Mouse (Mus musculus) ZHBTc4 (cell line): ENCODE measurements around the gene Extl1.
A peak's percentile ranks its signal among the peaks of the same experiment; 100 is the strongest.
"Not testable (repeated sequence)": the region's sequence is repeated elsewhere in the genome, so short reads cannot be mapped to it uniquely, and the experiment has no call there.

Source experiments
- DNase-seq: peaks from one replicate; pipeline ENCODE4 v3.0.0-alpha.2; 2011; ENCODE audit warnings: low read depth, low spot score

The Extl1 gene

GRCm38 (mm10) chr4:134383750-134384149 is at the start of gene Extl1:
Gene Extl1, minus strand, starts transcription at chr4:134383850.
- DNase-seq: not testable (repeated sequence)

GRCm38 (mm10) chr4:134432686-134433360 is 49.2 kb upstream of the Extl1 start:
- DNase-seq: no peak

GRCm38 (mm10) chr4:134430381-134431004 is 46.8 kb upstream of the Extl1 start:
- peak; percentile 81 for DNase-seq

- DNase-seq: no peak
Measured at GRCm38 (mm10) chr4:134425088-134425487, 41.4 kb upstream of the Extl1 start.

GRCm38 (mm10) chr4:134423949-134424348 is 40.3 kb upstream of the Extl1 start:
- DNase-seq: no peak

DNA sequence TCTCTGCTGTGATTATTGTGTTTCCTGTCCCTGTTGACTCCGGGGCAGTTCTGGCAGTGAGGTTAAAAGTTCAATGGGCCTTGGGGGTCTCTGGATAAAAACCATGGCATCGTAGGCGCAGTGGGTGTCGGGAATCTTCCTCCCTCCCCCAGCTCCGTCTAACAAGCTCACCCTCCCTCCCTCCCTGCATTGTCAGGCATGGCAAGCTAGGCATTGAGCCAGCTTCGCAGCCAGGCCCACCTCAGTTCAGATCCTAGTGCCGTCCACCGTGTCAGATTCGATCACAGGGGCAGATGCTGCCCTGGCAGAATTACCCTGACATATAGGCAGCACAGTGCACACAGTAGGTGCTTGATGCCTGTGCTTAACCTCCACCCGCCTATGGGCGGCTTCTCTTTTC is 38.3 kb upstream of the Extl1 start:
- no peak for DNase-seq

GRCm38 (mm10) chr4:134417111-134417510 is 33.5 kb upstream of the Extl1 start:
- DNase-seq: no peak

GRCm38 (mm10) chr4:134416602-134417001 is 33.0 kb upstream of the Extl1 start:
- no peak for DNase-seq

- DNase-seq: peak; percentile 89
Measured at GRCm38 (mm10) chr4:134416177-134416576, 32.5 kb upstream of the Extl1 start.

DNA sequence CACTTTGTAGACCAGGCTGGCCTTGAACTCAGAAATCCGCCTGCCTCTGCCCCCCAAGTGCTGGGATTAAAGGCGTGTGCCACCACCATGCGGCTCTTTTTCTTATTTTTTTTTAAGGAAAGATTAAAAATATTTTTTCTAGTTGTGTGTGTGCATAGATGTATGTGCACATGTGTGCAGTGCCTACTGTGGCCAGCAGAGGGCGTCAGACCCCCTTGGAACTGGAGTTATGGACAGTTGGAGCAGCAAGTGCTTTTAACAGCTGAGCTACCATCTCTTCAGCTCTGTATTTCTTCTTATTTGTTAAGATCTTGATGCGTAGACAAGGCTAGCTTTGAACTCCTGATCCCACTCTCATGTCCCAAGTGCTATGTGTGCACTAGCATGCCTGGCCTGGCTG is 25.6 kb upstream of the Extl1 start:
- DNase-seq: peak; percentile 87

DNA sequence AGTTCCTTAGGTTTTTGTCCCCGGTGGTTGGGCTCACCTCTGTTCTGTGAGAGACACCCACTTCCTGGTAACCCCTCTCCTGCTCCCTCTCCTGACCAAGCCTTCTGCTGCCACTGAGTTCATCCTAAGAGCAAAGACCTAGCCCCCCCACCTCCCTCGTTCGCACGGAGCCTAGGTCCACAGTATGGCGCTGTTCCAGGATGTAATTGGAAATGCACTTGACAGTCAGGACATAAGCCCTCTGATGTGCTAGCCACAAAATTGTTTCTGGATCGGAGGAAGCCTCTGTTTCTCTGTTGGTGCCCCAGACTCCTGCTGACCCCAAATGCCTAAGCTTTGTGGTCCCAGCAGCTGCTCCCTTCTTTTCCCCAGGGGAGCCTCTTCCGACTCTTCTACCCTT is 20.1 kb upstream of the Extl1 start:
- DNase-seq: no peak

DNA sequence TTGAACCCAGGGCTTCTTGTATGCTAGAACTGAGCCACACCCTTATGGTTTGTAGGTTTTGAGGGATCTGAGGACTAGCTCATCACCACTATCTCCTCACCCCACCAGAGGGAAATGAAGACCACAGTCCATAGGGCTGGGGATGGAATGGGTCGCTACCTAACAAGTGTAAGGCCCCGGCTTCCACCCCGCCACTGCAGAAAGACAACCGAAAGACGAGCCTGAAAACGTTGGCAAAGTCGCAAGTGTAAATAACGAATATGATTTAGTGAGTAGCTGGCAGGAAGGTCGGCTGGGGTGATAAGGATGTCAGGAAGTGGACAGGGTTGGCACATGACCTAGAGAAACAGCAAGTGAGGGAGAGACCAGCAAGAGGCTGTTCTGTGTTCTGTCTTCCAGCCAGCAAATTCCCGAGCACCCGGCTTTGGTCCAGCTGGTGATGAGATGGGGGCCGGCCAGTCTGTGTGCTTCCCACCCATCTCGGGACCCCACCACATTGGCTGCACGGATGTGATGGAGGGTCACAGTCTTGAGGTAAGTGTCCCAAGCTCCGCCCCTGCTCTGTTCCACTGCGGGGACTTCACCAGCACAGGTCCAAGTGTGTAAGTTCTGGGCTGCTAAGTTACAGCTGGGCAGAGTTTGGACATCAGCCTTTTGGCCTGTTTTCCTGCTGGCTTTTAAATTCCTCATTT is 19.1 kb upstream of the Extl1 start:
- DNase-seq: no peak

DNA sequence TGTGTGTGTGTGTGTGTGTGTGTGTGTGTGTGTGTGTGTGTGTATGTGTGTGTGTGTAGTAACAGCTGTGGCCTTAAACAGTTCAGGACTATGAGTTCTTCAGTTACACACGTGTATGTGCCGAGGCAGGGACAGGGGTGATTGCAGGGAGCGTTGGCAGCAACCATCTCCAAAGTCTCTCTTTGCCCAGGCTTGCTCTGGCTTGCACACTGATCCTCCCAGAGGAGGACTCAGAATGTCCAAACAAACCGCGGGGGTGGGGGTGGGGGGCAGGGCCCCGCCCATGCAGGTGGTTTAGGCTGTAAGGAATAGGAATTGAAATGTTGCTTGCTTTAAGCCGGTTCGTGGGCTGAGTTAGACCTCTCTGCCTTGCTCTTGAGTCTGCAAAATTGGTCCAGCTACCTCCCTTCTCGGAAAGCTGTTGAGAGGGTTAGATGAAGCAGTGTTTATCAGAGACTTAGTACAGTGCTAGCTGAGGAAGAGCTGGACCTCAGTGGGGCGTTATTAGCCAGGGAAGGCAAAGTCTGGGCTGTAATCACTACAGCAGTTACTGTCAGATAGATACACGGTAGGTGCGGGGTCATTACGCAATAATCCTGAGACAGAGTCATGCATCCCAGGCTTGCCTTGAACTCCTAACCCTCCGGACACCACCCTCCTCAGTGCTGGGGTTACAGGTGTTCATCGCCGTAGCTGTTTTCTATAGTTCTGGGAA is 18.4 kb upstream of the Extl1 start:
- DNase-seq: peak; percentile 66

GRCm38 (mm10) chr4:134401181-134401661 is 17.6 kb upstream of the Extl1 start:
- DNase-seq: peak; percentile 83

DNA sequence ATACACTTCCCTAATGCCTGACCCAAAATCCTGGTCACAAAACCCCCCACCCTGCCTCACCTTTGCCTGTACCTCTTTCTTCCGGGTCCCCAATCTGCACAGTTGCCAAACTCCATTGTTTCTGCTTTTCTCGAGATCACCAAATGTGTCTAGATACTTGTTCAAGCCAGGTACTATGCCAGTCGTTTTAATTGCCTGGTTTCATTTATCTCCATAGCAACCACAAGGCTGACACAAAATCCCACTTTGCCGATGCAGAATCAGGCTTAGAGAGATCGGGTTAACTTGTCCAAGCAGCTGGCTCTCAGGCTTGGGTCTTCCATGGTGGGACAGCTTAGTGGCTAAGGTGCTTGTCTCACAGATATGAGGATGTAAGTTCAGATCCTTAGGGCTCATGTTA is 16.6 kb upstream of the Extl1 start:
- DNase-seq: no peak

GRCm38 (mm10) chr4:134397732-134398131 is 14.1 kb upstream of the Extl1 start:
- no peak for DNase-seq

- no peak for DNase-seq
Measured at GRCm38 (mm10) chr4:134397121-134397520, 13.5 kb upstream of the Extl1 start.

- peak; percentile 99 for DNase-seq
Measured at GRCm38 (mm10) chr4:134395977-134396825, 12.6 kb upstream of the Extl1 start, which contains the start of gene Pafah2. Gene Pafah2, plus strand, starts transcription at chr4:134396320.

DNA sequence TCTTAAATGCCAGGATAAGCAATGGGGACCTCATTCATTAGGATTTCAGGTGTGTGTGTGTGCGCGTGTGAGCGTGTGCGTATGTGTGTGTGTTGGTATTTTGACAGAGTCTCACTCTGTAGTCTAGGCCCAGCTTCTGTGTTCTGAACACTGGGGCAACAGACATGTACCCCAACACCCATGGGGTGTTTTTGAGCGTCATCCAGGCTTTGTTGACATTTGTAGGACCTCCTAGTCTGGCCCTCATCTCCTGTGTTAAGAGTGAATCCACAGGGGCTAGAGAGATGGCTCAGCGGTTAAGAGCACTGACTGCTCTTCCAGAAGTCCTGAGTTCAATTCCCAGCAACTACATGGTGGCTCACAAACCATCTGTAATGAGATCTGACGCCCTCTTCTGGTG is 11.5 kb upstream of the Extl1 start:
- no peak for DNase-seq

- peak; percentile 89 for DNase-seq
Measured at GRCm38 (mm10) chr4:134393026-134393425, 9.4 kb upstream of the Extl1 start.

DNA sequence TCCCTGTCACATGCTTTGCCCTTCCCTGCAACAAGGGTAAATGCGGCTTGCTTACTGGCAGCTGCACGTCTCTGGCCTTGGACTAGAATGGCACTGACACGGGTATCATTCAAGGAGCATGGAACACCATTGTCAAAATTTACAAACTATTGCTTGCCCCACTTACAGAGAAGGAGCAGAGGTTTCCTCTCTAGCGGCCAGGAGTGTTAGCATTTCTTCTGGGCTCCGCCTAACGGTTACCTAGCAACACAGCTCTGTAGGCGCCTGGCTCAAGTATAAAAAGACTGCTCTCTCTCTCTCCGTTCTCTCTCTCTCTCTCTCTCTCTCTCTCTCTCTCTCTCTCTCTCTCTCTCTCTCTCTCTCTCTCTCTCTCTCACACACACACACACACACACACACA is 8.9 kb upstream of the Extl1 start:
- peak; percentile 84 for DNase-seq
